8 mouse cellular contexts compared by ENCODE assay signal in the genomic region with DNA sequence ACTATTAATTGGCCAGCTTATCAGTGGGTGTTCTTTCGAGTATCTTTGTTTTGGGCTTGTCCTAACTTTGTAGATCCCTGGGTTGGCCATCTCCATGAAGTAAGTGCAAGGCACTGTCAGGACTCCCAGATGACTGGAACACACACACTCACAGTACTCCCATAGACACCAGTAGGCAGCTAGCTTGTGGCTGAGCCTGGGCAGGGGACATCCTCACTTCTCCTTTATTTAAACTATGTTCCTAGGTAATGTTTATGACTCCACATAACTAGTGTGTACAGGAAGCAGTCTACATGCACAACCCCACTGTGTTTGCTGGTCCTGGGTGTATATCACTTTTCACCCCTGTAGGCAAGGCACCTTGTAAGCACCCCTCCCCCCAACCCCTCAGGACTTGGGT. TPM values are rescaled to one million over a fixed set of nuclear protein-coding genes. Genes with fewer than 3 reads are reported as not detected.
A peak's percentile ranks its signal among the peaks of the same experiment; 100 is the strongest.
DNase-seq lines count a peak whose midpoint lies in the region; ATAC-seq and TF ChIP-seq lines count a peak whose summit lies in the region.

No protein-coding gene starts in this region.

- peak; percentile 22; the same call in 1 of the 2 replicates for ATAC-seq in cerebellum, adult (ENCODE audit: insufficient number of reproducible peaks, low FRiP score, low TSS enrichment)
- ATAC-seq in lung, postnatal 0 days: no peak
- no peak for ATAC-seq in liver, embryonic 13.5 days (ENCODE audit: low read depth)
- no peak for ATAC-seq in stomach, postnatal 0 days (ENCODE audit: low FRiP score, low TSS enrichment)

- H3K9ac ChIP-seq in lung, postnatal 0 days (replicated peaks; ENCODE audit: low read depth): no peak overlapping the region
- no peak overlapping the region for H3K9ac ChIP-seq in liver, embryonic 13.5 days
- 0 out of 2 replicates have a peak overlapping the region, but pooled peaks have one; percentile 43 for H3K9ac ChIP-seq in stomach, postnatal 0 days (ENCODE audit: low read length)

- no peak for TF ChIP-seq CTCF in lung, postnatal 0 days (IDR thresholded peaks at IDR 0.05)
- TF ChIP-seq CTCF in stomach, postnatal 0 days (IDR thresholded peaks at IDR 0.05; ENCODE audit: low read depth): no peak

- no peak for TF ChIP-seq EP300 in lung, postnatal 0 days (IDR thresholded peaks at IDR 0.05)
- TF ChIP-seq EP300 in stomach, postnatal 0 days (optimal IDR thresholded peaks at IDR 0.05): no peak

- 60% methylated on average over 1 of the region's 1 CpGs for WGBS in lung, postnatal 0 days
- 18% methylated on average over 1 of the region's 1 CpGs for WGBS in liver, embryonic 13.5 days (ENCODE audit: insufficient replicate concordance)
- 40% methylated on average over 1 of the region's 1 CpGs for WGBS in stomach, postnatal 0 days

- peak overlapping the region; percentile 59; the same call in 1 of the 2 replicates for H3K4me3 ChIP-seq in lung, postnatal 0 days (ENCODE audit: low read depth, low read length)
- H3K4me3 ChIP-seq in liver, embryonic 13.5 days (replicated peaks): peak overlapping the region; percentile 53; the same call in 1 of the 2 replicates
- H3K4me3 ChIP-seq in stomach, postnatal 0 days (ENCODE audit: low read depth, low read length): peak overlapping the region; percentile 59

- H3K9me3 ChIP-seq in lung, postnatal 0 days (ENCODE audit: low read length): no peaks in the 10 kb centered on the region
- H3K9me3 ChIP-seq in liver, embryonic 13.5 days (replicated peaks): no peaks in the 10 kb centered on the region
- no peaks in the 10 kb centered on the region for H3K9me3 ChIP-seq in stomach, postnatal 0 days (ENCODE audit: control insufficient read depth, low read length)

- H3K27me3 ChIP-seq in lung, postnatal 0 days (replicated peaks; ENCODE audit: insufficient read depth, low read length): no peaks in the 10 kb centered on the region
- H3K27me3 ChIP-seq in liver, embryonic 13.5 days: peaks cover 21% of the 10 kb centered on the region
- H3K27me3 ChIP-seq in stomach, postnatal 0 days (ENCODE audit: control insufficient read depth, insufficient read depth, low read length): no peaks in the 10 kb centered on the region

- no peaks in the 10 kb centered on the region for H3K36me3 ChIP-seq in lung, postnatal 0 days (ENCODE audit: insufficient read depth, low read length)
- no peaks in the 10 kb centered on the region for H3K36me3 ChIP-seq in liver, embryonic 13.5 days
- H3K36me3 ChIP-seq in stomach, postnatal 0 days (ENCODE audit: control insufficient read depth, insufficient read depth, low read length): no peaks in the 10 kb centered on the region

- no peak for DNase-seq in cerebellum, postnatal 4 days (ENCODE audit: low spot score in 2 of 2)
- no peak for DNase-seq in lung, postnatal 0 days (ENCODE audit: low spot score)
- DNase-seq in lung, postnatal 25 days (ENCODE audit: low spot score): no peak
- DNase-seq in liver, embryonic 13.5 days: no peak
- no peak for DNase-seq in stomach, postnatal 0 days (ENCODE audit: low spot score)
- no peak for DNase-seq in right cerebral cortex, postnatal 25 days
- DNase-seq in natural killer cell, adult 2 months (ENCODE audit: low spot score in 2 of 2): no peak

- peak overlapping the region; percentile 61; the same call in 1 of the 2 replicates for H3K4me2 ChIP-seq in lung, postnatal 0 days (replicated peaks; ENCODE audit: low read depth, low read length)
- peak overlapping the region; percentile 70 for H3K4me2 ChIP-seq in liver, embryonic 13.5 days
- H3K4me2 ChIP-seq in stomach, postnatal 0 days (replicated peaks; ENCODE audit: low read depth): peak overlapping the region; percentile 73

- no peaks in the 10 kb centered on the region for H3K4me1 ChIP-seq in lung, postnatal 0 days (ENCODE audit: insufficient read depth, low read depth, low read length)
- no peaks in the 10 kb centered on the region for H3K4me1 ChIP-seq in liver, embryonic 13.5 days (replicated peaks)
- H3K4me1 ChIP-seq in stomach, postnatal 0 days (replicated peaks; ENCODE audit: control insufficient read depth, insufficient read depth): no peaks in the 10 kb centered on the region

- peak overlapping the region; percentile 68 for H3K27ac ChIP-seq in lung, postnatal 0 days (ENCODE audit: low read length)
- no peak overlapping the region for H3K27ac ChIP-seq in liver, embryonic 13.5 days
- peak overlapping the region; percentile 25; the same call in 1 of the 2 replicates for H3K27ac ChIP-seq in stomach, postnatal 0 days (replicated peaks)

RNA-seq across cellular contexts. Expression of a gene that starts 0.5 kb away (rescaled TPM):
- 4.4 and 4.7 TPM in 2 replicates for polyA plus RNA-seq in lung, postnatal 0 days (2015; fragmentation: Nextera tagmentation; extraction: Ambion mirVana)
- polyA plus RNA-seq in liver, embryonic 13.5 days (2015; fragmentation: Nextera tagmentation; extraction: Ambion mirVana): 0.25 and 0.41 TPM in 2 replicates
- 0.59 and 0.76 TPM in 2 replicates for polyA plus RNA-seq in stomach, postnatal 0 days (2015; fragmentation: Nextera tagmentation; extraction: Ambion mirVana)
